Mouse (Mus musculus): Measurements from ENCODE around the gene Mrgpra9. TPM values are rescaled to one million over a fixed set of nuclear protein-coding genes. Genes with fewer than 3 reads are reported as not detected.

Mrgpra9 gene
- not detected for total RNA-seq (2023)

GRCm38 (mm10) chr7:47252770-47253169, at the start of gene Mrgpra9:
TSS of gene Mrgpra9 (minus strand) at chr7:47252848.

GRCm38 (mm10) chr7:47204830-47205229, 47.8 kb downstream of the Mrgpra9 start, which contains the start of gene Mrgpra6:
TSS of gene Mrgpra6 (minus strand) at chr7:47204920.

Other genes starting within 250 kb of the Mrgpra9 start
- gene Spty2d1, start 244.4 kb downstream of the Mrgpra9 start, total RNA-seq (2023): 68.5 TPM
- 4.2 TPM for gene Tmem86a, start 202.2 kb downstream of the Mrgpra9 start, total RNA-seq (2023)
- gene Ptpn5, start 119.2 kb downstream of the Mrgpra9 start, total RNA-seq (2023): 1.4 TPM
- gene Mrgpra6, start 47.9 kb downstream of the Mrgpra9 start, total RNA-seq (2023): not detected
- not detected for gene Mrgpra1, start 101.4 kb upstream of the Mrgpra9 start, total RNA-seq (2023)
- gene Mrgpra2a, start 199.3 kb upstream of the Mrgpra9 start, total RNA-seq (2023): not detected

All from CD4-positive naive resting alpha-beta T cell, adult 57 days (primary cell).